Mouse (Mus musculus) lung, postnatal 0 days (tissue): ENCODE data around the gene Dctpp1.

Experiments used
- CTCF ChIP-seq: IDR thresholded peaks from 2 replicates; pipeline ENCODE4 v1.5.1; 2016; ENCODE audit warnings: antibody characterized with exemption, mild to moderate bottlenecking
- EP300 ChIP-seq: IDR thresholded peaks from 2 replicates; pipeline ENCODE4 v1.6.1; 2016; ENCODE audit warnings: antibody characterized with exemption, mild to moderate bottlenecking, control low read depth

DNA sequence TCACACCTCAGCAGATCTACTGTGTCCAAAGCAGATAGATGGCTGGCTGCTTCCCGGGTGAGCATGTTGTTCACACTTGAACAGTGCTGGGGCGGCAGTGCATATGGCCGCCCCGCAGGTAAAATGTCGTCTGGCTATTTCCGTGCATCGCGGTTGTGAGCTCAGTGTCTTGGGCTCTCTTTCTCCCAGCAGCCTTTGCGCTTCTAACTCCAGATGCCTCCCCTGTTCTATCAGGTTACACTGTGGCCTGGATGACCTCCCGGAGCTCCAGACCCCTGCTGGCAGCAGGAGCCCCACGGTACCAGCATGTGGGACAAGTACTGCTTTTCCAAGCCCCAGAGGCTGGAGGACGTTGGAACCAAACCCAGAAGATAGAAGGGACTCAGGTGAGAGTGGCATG lies 49.4 kb upstream of the Dctpp1 start:
- no peak for TF ChIP-seq CTCF
- TF ChIP-seq EP300 = no peak
